Mouse (Mus musculus): ENCODE measurements around the gene Gm10277. TPM values are rescaled to one million over a fixed set of nuclear protein-coding genes. Genes with fewer than 3 reads are reported as not detected.
"Not testable (repeated sequence)": the region's sequence is repeated elsewhere in the genome, so short reads cannot be mapped to it uniquely, and the experiment has no call there.

Gm10277 gene
- polyA plus RNA-seq, 1 experiment from 2014 or later: 2.8 TPM

GRCm38 (mm10) chr11:77765459-77765777 lies 22.1 kb downstream of the Gm10277 start:
- Histone ChIP-seq H3K27ac (replicated peaks) (no peak overlapping the region; the same call in 1 of the 2 replicates), H3K4me3 (peak overlapping the region; percentile 94; the same call in 1 of the 2 replicates), H3K27me3 (no peaks in the 10 kb centered on the region), H3K9me3 (no peaks in the 10 kb centered on the region), H3K4me1 (replicated peaks) (peaks cover 40% of the 10 kb centered on the region), H3K9ac (peak overlapping the region; percentile 99; the same call in 1 of the 2 replicates), H3K36me3 (no peaks in the 10 kb centered on the region), H3K4me2 (peak overlapping the region; percentile 81)
- no peak for ATAC-seq (ENCODE audit: low read depth)
- 53% methylated on average over 4 of the region's 4 CpGs for WGBS

- Histone ChIP-seq H3K36me3 (no peaks in the 10 kb centered on the region), H3K9ac (peak overlapping the region; percentile 99), H3K4me1 (replicated peaks) (peaks cover 40% of the 10 kb centered on the region), H3K27ac (replicated peaks) (peak overlapping the region; percentile 97; the same call in 1 of the 2 replicates), H3K4me3 (peak overlapping the region; percentile 94), H3K27me3 (no peaks in the 10 kb centered on the region), H3K4me2 (peak overlapping the region; percentile 81), H3K9me3 (no peaks in the 10 kb centered on the region)
- WGBS: 54% methylated on average over 9 of the region's 9 CpGs
- ATAC-seq (ENCODE audit: low read depth): no peak
These were observed 22.7 kb downstream of the Gm10277 start for GRCm38 (mm10) chr11:77764694-77765458.

- 4% methylated on average over 25 of the region's 26 CpGs for WGBS
- H3K27ac ChIP-seq (replicated peaks): peak overlapping the region; percentile 97
- no peaks in the 10 kb centered on the region for H3K9me3 ChIP-seq
These were observed 23.7 kb downstream of the Gm10277 start for GRCm38 (mm10) chr11:77763673-77764340.

GRCm38 (mm10) chr11:77762783-77763672 lies 24.5 kb downstream of the Gm10277 start, which contains the start of gene Myo18a:
Gene Myo18a, plus strand, starts transcription at chr11:77763246.
- Histone ChIP-seq H3K27me3 (no peaks in the 10 kb centered on the region), H3K9me3 (no peaks in the 10 kb centered on the region), H3K4me3 (peak within 1 kb of the TSS; percentile 94), H3K4me1 (replicated peaks) (peaks cover 46% of the 10 kb centered on the region), H3K4me2 (peak within 1 kb of the TSS; percentile 81), H3K9ac (peak within 1 kb of the TSS; percentile 99), H3K36me3 (no peaks in the 10 kb centered on the region), H3K27ac (replicated peaks) (peak within 1 kb of the TSS; percentile 97)
- WGBS: 2% methylated on average over 79 of the region's 79 CpGs
- ATAC-seq (ENCODE audit: low read depth): peak; percentile 83

More at GRCm38 (mm10) chr11:77763673-77764340, 23.7 kb downstream of the Gm10277 start:
- peak overlapping the region; percentile 81 for H3K4me2 ChIP-seq
- peaks cover 40% of the 10 kb centered on the region for H3K4me1 ChIP-seq (replicated peaks)
- ATAC-seq (ENCODE audit: low read depth): peak; percentile 76
- peak overlapping the region; percentile 94 for H3K4me3 ChIP-seq
- no peaks in the 10 kb centered on the region for H3K27me3 ChIP-seq
- peak overlapping the region; percentile 99 for H3K9ac ChIP-seq
- no peaks in the 10 kb centered on the region for H3K36me3 ChIP-seq

GRCm38 (mm10) chr11:77760031-77760430 lies 27.5 kb downstream of the Gm10277 start:
- 89% methylated on average over 4 of the region's 4 CpGs for WGBS
- H3K27me3 ChIP-seq: no peaks in the 10 kb centered on the region
- no peaks in the 10 kb centered on the region for H3K36me3 ChIP-seq
- no peak overlapping the region for H3K27ac ChIP-seq (replicated peaks)
- peaks cover 24% of the 10 kb centered on the region for H3K4me1 ChIP-seq (replicated peaks)
- H3K9me3 ChIP-seq: no peaks in the 10 kb centered on the region
- ATAC-seq (ENCODE audit: low read depth): no peak
- no peak overlapping the region for H3K9ac ChIP-seq
- no peak overlapping the region for H3K4me3 ChIP-seq
- no peak overlapping the region for H3K4me2 ChIP-seq

- no peak overlapping the region for H3K27ac ChIP-seq (replicated peaks)
- no peaks in the 10 kb centered on the region for H3K27me3 ChIP-seq
- no peak overlapping the region for H3K4me2 ChIP-seq
- H3K4me3 ChIP-seq: no peak overlapping the region
- no peak overlapping the region for H3K9ac ChIP-seq
- H3K36me3 ChIP-seq: no peaks in the 10 kb centered on the region
- no peak for ATAC-seq (ENCODE audit: low read depth)
- 0 out of 2 replicates have a peak, but pooled peaks cover 4% of the 10 kb centered on the region for H3K4me1 ChIP-seq (replicated peaks)
- H3K9me3 ChIP-seq: no peaks in the 10 kb centered on the region
- WGBS: 66% methylated on average over 3 of the region's 3 CpGs
These were observed 34.1 kb downstream of the Gm10277 start for GRCm38 (mm10) chr11:77753469-77753868.

- no peak for ATAC-seq (ENCODE audit: low read depth)
- H3K27ac ChIP-seq (replicated peaks): no peak overlapping the region
- H3K4me1 ChIP-seq (replicated peaks): no peaks in the 10 kb centered on the region
- WGBS: 82% methylated on average over 5 of the region's 5 CpGs
- no peak overlapping the region for H3K9ac ChIP-seq
- no peak overlapping the region for H3K4me3 ChIP-seq
- H3K9me3 ChIP-seq: no peaks in the 10 kb centered on the region
- H3K27me3 ChIP-seq: no peaks in the 10 kb centered on the region
- H3K36me3 ChIP-seq: no peaks in the 10 kb centered on the region
- no peak overlapping the region for H3K4me2 ChIP-seq
These were observed 35.0 kb downstream of the Gm10277 start for GRCm38 (mm10) chr11:77752525-77752924.

GRCm38 (mm10) chr11:77748996-77749395 lies 38.6 kb downstream of the Gm10277 start:
- H3K4me3 ChIP-seq: no peak overlapping the region
- 89% methylated on average over 5 of the region's 5 CpGs for WGBS
- no peak overlapping the region for H3K27ac ChIP-seq (replicated peaks)
- no peaks in the 10 kb centered on the region for H3K36me3 ChIP-seq
- H3K9me3 ChIP-seq: no peaks in the 10 kb centered on the region
- no peak overlapping the region for H3K4me2 ChIP-seq
- no peak overlapping the region for H3K9ac ChIP-seq
- H3K4me1 ChIP-seq (replicated peaks): no peaks in the 10 kb centered on the region
- ATAC-seq (ENCODE audit: low read depth): no peak
- H3K27me3 ChIP-seq: no peaks in the 10 kb centered on the region

GRCm38 (mm10) chr11:77747103-77747502 lies 40.4 kb downstream of the Gm10277 start:
- ATAC-seq (ENCODE audit: low read depth): not testable (repeated sequence)

GRCm38 (mm10) chr11:77746652-77747051 lies 40.9 kb downstream of the Gm10277 start:
- no peak for ATAC-seq (ENCODE audit: low read depth)
- no peaks in the 10 kb centered on the region for H3K36me3 ChIP-seq
- H3K4me1 ChIP-seq (replicated peaks): no peaks in the 10 kb centered on the region
- WGBS: 91% methylated on average over 4 of the region's 4 CpGs
- H3K27me3 ChIP-seq: no peaks in the 10 kb centered on the region
- H3K9ac ChIP-seq: no peak overlapping the region
- no peak overlapping the region for H3K4me3 ChIP-seq
- H3K4me2 ChIP-seq: no peak overlapping the region
- H3K27ac ChIP-seq (replicated peaks): no peak overlapping the region
- H3K9me3 ChIP-seq: no peaks in the 10 kb centered on the region

More at GRCm38 (mm10) chr11:77747103-77747502, 40.4 kb downstream of the Gm10277 start:
- not testable (repeated sequence) for H3K4me3 ChIP-seq; H3K4me2 ChIP-seq; H3K9me3 ChIP-seq; H3K4me1 ChIP-seq (replicated peaks); H3K27ac ChIP-seq (replicated peaks); H3K9ac ChIP-seq; H3K27me3 ChIP-seq; H3K36me3 ChIP-seq
- WGBS: 94% methylated on average over 14 of the region's 15 CpGs

GRCm38 (mm10) chr11:77743966-77744365 lies 43.6 kb downstream of the Gm10277 start:
- no peak for ATAC-seq (ENCODE audit: low read depth)
- H3K9ac ChIP-seq: no peak overlapping the region
- 38% methylated on average over 6 of the region's 6 CpGs for WGBS
- no peaks in the 10 kb centered on the region for H3K36me3 ChIP-seq
- no peaks in the 10 kb centered on the region for H3K9me3 ChIP-seq
- H3K4me3 ChIP-seq: no peak overlapping the region
- no peak overlapping the region for H3K4me2 ChIP-seq
- no peaks in the 10 kb centered on the region for H3K27me3 ChIP-seq
- H3K27ac ChIP-seq (replicated peaks): no peak overlapping the region
- H3K4me1 ChIP-seq (replicated peaks): no peaks in the 10 kb centered on the region

GRCm38 (mm10) chr11:77738555-77738954 lies 49.0 kb downstream of the Gm10277 start:
- H3K9me3 ChIP-seq: no peaks in the 10 kb centered on the region
- H3K27me3 ChIP-seq: no peaks in the 10 kb centered on the region
- H3K4me3 ChIP-seq: no peak overlapping the region
- ATAC-seq (ENCODE audit: low read depth): no peak
- WGBS: 42% methylated on average over 7 of the region's 7 CpGs
- no peaks in the 10 kb centered on the region for H3K4me1 ChIP-seq (replicated peaks)
- no peak overlapping the region for H3K4me2 ChIP-seq
- H3K36me3 ChIP-seq: no peaks in the 10 kb centered on the region
- no peak overlapping the region for H3K27ac ChIP-seq (replicated peaks)
- no peak overlapping the region for H3K9ac ChIP-seq
